Mouse (Mus musculus): ENCODE data around the gene Mbd3l1.

The Mbd3l1 gene

GRCm38 (mm10) chr9:18478168-18478567 lies at the start of gene Mbd3l1, which contains the start of gene Zfp558:
TSS of gene Mbd3l1 (plus strand) at chr9:18478359.
TSS of gene Zfp558 (minus strand) at chr9:18478268.
- no peak for DNase-seq (ENCODE audit: low spot score)

- DNase-seq (ENCODE audit: low spot score): no peak
Observed at GRCm38 (mm10) chr9:18430354-18430753, 47.8 kb upstream of the Mbd3l1 start, which contains the start of gene Mbd3l2. TSS of gene Mbd3l2 (plus strand) at chr9:18430654.

- DNase-seq (ENCODE audit: low spot score): no peak
Observed at GRCm38 (mm10) chr9:18431687-18432086, 46.5 kb upstream of the Mbd3l1 start.

- DNase-seq (ENCODE audit: low spot score): no peak
Observed at GRCm38 (mm10) chr9:18456520-18456919, 21.6 kb upstream of the Mbd3l1 start.

GRCm38 (mm10) chr9:18467350-18467749 lies 10.8 kb upstream of the Mbd3l1 start:
- no peak for DNase-seq (ENCODE audit: low spot score)

- no peak for DNase-seq (ENCODE audit: low spot score)
Observed at GRCm38 (mm10) chr9:18468005-18468404, 10.2 kb upstream of the Mbd3l1 start.

GRCm38 (mm10) chr9:18473324-18474128 lies 4.6 kb upstream of the Mbd3l1 start:
- peak; percentile 28 for DNase-seq (ENCODE audit: low spot score)

GRCm38 (mm10) chr9:18508098-18508497 lies 29.9 kb downstream of the Mbd3l1 start:
- no peak for DNase-seq (ENCODE audit: low spot score)

Data from ovary, postnatal 10 days (tissue).